Mouse (Mus musculus) gastrocnemius, adult 2 months (tissue): ENCODE measurements at regions not wholly inside any gene's neighbourhood (a gene's known extent, or its start where the extent isn't known, plus 50 kb on each side); places are given as distances from the start of the nearest gene placed in this dataset.
"Not testable (repeated sequence)": the region's sequence is repeated elsewhere in the genome, so short reads cannot be mapped to it uniquely, and the experiment has no call there.

Source experiments
- DNase-seq: peaks from one replicate; pipeline ENCODE4 v3.0.0; 2022
- H3K27ac ChIP-seq: fragments of 200-600 bp; 2 replicates; pipeline ENCODE4 v1.8.1; 2022; ENCODE audit warnings: mild to moderate bottlenecking
- H3K4me3 ChIP-seq: fragments of 200-600 bp; 2 replicates; pipeline ENCODE4 v1.8.1; 2022; ENCODE audit warnings: mild to moderate bottlenecking, moderate library complexity
- CTCF ChIP-seq: fragments of 200-600 bp; IDR thresholded peaks from 2 replicates; pipeline ENCODE4 v1.8.1; 2022; ENCODE audit warnings: antibody characterized with exemption, mild to moderate bottlenecking, moderate library complexity
- intact Hi-C: fragments of 180-260 bp; cut with DNase I; formaldehyde crosslinking; loops from one replicate; pipeline ENCODE4 v1.15.1; 2025

DNA sequence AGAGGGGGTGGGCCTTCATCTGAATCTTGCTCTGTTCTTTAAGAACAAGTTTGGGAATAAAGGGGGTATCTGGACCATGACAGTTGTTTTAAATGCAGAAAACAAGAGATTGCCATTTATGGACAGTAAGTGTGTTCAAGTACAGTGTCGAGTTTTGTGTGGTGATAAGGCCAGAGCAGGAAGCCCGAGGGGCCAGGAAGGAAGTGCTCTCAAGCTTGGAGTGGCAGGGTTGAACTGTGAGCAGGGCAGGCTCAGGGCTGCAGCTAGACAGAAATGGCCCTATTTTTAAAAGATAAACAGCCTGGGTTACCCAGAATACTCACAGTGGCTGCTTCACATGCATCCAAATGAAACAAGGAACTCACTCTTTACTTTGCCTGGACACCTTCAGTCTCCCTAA is 184.4 kb upstream of the Gm37988 start:
- TF ChIP-seq CTCF = no peak
- intact Hi-C loops = no loop called here
- DNase-seq = no peak
- H3K4me3 ChIP-seq = no peak overlapping the region
- H3K27ac ChIP-seq = peak overlapping the region; percentile 32

DNA sequence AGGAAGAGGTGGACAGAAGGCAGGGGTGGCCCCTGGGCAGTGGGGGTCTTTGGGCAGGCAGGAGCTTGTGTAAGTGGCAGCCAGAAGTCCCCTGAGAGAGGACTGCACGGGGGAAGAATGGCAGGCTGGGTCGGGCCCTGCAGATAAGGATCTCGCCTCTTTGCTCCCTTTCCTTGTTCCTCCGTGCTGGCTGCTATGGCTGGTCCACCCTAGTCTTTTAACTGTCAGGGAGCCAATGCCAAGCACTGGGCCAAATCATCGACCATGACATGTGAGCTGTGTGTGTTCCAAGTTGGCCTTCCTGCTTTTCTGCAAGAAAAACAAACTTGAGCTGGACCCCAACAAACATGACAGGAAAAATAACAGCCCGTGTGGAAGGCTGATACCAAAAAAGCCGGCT is 153.8 kb upstream of the Gm37988 start:
- intact Hi-C loops = no loop called here
- TF ChIP-seq CTCF = no peak
- peak; percentile 24 for DNase-seq

DNA sequence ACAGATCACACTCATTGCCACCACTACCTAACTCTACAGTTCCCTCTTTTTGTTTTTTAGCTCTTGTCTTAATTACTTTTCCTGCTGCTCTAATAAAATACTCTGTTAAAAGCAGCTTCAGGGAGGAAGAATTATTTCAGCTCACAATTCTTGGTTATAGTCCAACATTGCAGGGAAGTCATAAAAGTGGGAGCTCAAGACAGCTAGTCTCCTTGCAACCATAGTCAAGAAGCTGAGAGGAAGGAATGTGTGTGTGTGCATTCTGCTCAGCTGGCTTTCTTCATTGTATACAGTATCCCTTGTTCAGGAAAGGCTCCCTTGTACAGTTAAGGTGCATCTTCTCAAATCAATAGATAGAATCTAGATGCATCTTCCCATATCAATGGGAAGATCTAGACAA is 152.4 kb upstream of the Gm37988 start:
- intact Hi-C loops = no loop called here
- TF ChIP-seq CTCF = no peak
- Histone ChIP-seq H3K4me3 (no peak overlapping the region), H3K27ac (peak overlapping the region; percentile 58)
- no peak for DNase-seq

More for the DNA sequence above, 153.8 kb upstream of the Gm37988 start:
- H3K27ac ChIP-seq = peak overlapping the region; percentile 60
- H3K4me3 ChIP-seq = no peak overlapping the region

DNA sequence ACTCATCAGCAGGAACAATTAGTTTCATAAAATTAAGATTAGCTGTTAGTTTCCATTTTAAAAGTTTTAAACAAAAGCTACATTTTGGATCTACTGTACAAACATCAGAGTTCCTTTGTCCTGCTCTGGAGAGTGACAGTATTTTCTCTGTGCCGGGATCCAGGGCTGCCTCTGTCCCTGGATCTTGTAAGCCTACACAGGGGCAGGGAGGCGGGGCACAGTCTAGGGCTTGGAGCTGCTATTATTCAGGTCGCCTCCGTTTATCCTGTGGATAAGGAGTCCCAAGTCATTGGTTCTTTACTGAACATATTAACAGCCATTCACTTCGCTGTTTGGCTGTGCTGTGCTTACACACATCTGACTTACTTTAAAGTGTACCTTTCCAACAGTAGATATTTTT is 150.8 kb upstream of the Gm37988 start:
- Histone ChIP-seq H3K27ac (no peak overlapping the region), H3K4me3 (no peak overlapping the region)
- TF ChIP-seq CTCF = no peak
- intact Hi-C loops = no loop called here
- no peak for DNase-seq

DNA sequence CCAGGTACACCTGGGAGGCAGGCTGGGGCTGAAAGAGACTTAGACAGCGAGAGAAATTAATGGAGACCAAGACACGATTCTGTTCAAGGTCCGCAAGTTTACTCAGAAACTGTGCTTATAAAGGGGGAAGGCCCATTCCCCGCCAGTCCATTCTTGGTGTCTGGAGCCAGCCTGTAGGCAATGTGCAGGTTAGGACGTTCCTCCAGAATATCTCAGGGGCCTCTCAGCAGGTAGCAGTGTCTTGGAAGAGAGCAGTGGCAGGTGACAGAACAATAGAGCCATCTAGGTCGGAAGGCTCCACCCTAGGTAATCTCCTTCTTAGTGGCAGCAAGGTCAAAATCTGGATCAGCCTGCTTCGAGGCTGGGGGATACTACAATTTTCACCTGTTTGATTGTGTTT is 147.6 kb upstream of the Gm37988 start:
- intact Hi-C loops = loop anchor here (10.0 kb wide), 1 partner anchor 145 kb away; no protein-coding TSS in a partner anchor
- DNase-seq, H3K4me3 ChIP-seq, H3K27ac ChIP-seq: not testable (repeated sequence)

DNA sequence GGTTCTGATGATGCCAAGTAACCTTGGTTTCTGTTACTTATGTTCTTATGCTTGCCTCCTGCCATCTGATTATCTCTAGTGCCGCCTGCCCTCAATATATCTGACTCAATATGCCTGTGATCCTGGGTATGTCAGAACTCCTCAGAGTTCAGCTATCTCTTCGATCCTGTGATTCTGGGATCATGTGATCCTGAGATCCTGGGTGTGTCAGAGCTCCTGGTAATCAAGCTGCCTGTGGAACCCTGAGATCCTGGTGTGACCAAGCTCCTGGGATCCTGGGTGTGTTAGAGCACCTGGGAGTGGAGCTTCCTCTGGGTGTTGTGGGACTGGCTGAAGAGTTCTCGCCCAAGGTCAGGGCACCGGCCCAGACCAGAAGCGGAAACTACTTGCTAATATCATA is 147.1 kb upstream of the Gm37988 start:
- not testable (repeated sequence) for DNase-seq, H3K4me3 ChIP-seq, H3K27ac ChIP-seq
- intact Hi-C loops = loop anchor here (10.0 kb wide), 1 partner anchor 146 kb away; no protein-coding TSS in a partner anchor

DNA sequence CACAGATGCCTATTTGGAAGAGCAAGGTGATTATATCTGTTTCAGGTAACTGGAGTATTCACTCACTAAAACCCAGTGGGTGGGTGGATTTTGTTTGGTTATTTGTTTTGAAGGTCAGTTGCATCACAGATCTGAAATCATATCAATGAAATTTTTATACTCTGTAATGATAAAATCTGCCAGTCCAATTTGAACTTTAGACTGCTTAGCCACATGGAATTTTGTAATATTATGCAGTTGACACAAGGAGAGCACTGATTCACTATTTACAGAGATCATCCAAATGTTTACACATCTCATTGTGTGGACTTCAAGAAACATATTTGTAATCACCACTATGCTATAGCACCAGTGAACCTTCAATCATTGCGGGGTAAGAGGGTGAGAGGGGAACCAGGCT is 145.9 kb upstream of the Gm37988 start:
- TF ChIP-seq CTCF = no peak
- Histone ChIP-seq H3K27ac (no peak overlapping the region), H3K4me3 (no peak overlapping the region)
- intact Hi-C loops = loop anchor here (10.0 kb wide), 1 partner anchor 147 kb away; no protein-coding TSS in a partner anchor
- DNase-seq = no peak

DNA sequence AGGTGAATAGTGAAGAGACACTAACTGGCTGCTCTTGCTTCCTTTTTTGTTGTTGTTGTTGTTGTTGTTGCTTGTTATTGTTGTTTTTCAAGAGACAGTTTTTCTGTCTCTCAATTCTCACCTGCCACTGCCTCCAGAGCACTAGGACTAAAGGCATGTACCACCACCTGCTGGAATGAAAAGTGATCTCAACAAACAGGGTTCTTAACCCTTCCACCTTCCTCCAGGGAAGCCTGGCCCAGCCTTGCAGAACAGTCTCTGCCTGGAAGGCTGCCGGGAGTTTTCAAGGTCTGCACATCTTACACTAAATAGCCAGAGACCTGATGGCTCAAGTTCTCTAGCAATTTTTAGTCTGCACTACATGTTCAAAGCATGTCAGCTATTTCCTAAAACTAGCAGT is 138.0 kb upstream of the Gm37988 start:
- 0 out of 2 replicates have a peak overlapping the region, but pooled peaks have one; percentile 56 for H3K27ac ChIP-seq
- peak; percentile 38 for TF ChIP-seq CTCF
- intact Hi-C loops = loop anchor here (10.0 kb wide), 1 partner anchor 155 kb away; no protein-coding TSS in a partner anchor
- H3K4me3 ChIP-seq = no peak overlapping the region
- DNase-seq = no peak

DNA sequence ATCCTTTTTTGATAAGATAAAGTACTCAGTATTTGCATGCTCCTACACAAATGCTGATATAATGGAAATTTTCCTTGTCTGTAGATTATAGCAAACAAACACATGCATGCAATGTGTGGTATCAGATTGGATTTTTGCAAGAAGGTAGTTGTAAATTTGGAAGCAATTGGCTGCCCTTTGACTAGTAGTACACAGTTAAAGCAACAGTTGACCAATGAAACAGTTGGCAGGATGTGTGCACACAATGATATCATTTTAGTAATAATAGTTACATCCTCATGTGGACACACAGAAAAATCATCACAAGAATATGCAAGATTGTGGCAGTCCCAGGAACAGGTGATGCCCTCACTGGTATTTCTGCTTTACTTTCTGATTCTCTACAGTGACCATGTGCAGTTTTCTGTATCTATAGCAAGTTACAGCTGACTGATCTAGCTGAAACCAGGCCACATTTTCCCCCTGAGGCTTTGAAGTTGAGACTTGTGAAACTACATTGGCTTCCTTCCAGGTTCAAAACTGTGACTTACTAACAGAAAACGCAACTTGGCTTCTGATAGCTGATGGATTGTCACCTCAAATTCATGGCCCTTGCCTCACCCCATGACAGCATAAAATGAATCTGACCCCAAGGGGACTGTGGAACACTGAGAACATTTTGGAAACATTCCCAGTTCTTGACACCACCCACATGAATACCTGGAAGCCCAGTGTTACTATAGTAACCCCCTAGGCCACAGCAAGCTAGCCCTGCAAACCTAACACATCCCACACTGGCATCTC is 136.3 kb upstream of the Gm37988 start:
- Histone ChIP-seq H3K27ac (peak overlapping the region; percentile 56), H3K4me3 (no peak overlapping the region)
- intact Hi-C loops = no loop called here
- TF ChIP-seq CTCF = no peak
- DNase-seq = no peak

DNA sequence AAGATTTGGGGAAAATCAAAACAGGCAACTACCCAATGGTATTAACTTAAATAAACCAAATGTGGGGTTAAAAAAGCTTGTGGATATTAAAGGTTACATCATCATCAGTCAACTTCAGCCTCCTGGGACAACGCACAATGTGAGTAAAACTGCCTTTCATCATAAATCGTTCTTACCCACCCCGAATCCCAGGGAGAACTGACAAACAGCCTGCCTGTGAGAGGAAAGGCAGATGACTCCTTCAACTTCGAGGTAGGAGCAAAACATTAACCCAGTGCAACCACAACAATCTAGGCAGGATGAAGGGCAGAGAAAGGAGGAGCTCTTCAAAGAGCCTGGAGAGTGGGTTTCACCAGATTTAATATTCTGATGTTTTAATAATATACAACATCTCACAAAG is 135.3 kb upstream of the Gm37988 start:
- no peak overlapping the region for H3K4me3 ChIP-seq
- DNase-seq = no peak
- H3K27ac ChIP-seq = peak overlapping the region; percentile 35
- TF ChIP-seq CTCF = no peak
- intact Hi-C loops = no loop called here

DNA sequence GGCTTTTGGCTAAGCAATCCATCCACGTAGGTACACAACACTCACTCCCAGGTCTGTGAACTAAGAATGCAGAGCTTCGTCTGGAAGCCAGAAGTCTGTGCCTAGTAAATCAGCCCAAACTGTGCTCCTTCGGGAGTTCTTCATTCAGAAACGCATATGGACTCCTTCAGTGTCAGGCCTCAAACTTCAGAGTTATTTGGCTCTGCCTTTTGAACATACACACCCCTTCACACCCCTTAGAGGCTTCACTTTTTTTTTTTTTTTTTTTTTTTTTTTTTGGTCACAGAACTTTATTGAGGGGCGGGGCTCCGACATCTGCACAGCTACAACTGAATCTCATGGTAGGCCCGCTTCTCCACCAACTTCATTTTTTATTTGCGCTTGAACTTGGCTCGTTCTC is 120.1 kb upstream of the Gm37988 start:
- no peak for DNase-seq
- Histone ChIP-seq H3K27ac (no peak overlapping the region), H3K4me3 (no peak overlapping the region)
- intact Hi-C loops = no loop called here
- no peak for TF ChIP-seq CTCF

DNA sequence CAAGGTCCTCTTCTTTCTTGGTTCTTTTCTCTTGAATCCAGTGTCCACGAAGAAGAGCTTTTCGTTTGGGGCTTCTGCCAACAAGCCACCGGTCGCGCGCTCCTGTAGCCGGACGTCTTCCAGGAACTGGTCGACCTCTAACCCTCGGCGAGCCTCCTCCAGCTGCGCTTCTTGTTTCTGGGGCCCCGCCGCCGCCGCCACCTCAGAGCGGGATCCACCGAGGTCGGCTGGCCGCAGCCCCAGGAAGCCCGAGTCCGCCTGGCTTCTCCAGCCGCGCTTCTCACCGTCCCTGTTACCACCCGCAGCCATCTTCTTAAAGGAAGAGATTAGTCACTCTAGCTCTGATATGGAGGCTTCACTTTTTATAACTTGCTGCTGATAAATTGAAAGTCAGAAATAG is 118.6 kb upstream of the Gm37988 start:
- DNase-seq = no peak
- intact Hi-C loops = no loop called here
- no peak overlapping the region for H3K27ac ChIP-seq
- peak overlapping the region; percentile 32 for H3K4me3 ChIP-seq
- TF ChIP-seq CTCF = no peak

DNA sequence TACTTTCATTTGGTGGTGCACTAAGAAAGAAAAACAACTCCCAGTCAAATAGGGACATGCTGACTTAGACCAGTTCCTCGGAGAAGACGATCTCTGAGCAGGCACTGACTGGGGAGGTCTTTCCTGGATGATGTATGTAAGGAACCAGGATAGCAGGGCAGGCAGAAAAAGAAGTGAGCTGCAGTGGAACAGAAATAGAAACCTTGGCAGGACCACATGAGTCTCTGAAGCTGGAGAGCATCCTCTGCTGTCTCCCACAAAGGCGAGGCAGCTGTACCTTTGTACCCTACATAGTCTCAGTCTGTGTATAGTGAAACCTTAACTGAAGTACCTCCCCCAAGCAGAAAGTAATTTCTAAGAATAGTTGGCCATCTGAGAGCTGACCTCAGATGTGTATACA is 104.4 kb upstream of the Gm37988 start:
- Histone ChIP-seq H3K27ac (no peak overlapping the region), H3K4me3 (no peak overlapping the region)
- TF ChIP-seq CTCF = no peak
- intact Hi-C loops = no loop called here
- DNase-seq = no peak

DNA sequence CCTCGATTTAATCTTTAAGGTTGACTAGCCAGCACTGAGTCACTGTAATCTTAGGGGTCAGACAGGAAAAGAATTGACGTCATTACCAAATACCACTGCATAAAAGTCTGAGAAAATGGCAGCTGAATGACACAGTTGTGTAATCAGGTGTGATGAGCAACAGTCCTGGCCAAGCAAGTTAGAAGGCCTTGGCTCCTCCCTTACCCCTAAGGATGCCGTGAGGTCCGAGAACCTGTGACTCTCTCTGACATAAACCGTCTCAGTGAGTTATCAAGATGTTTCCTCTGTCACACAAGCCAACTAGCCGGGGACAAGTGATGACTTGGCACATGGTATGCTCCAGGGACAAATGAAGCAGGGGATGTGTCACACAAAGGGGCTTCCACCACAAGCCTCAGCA is 101.5 kb upstream of the Gm37988 start:
- intact Hi-C loops = no loop called here
- TF ChIP-seq CTCF = no peak
- Histone ChIP-seq H3K4me3 (no peak overlapping the region), H3K27ac (peak overlapping the region; percentile 64)
- DNase-seq = peak; percentile 19
